Mouse (Mus musculus): ENCODE results near the gene Ptpn1. TPM values are rescaled to one million over a fixed set of nuclear protein-coding genes. Genes with fewer than 3 reads are reported as not detected.
A peak's percentile ranks its signal among the peaks of the same experiment; 100 is the strongest.

The Ptpn1 gene
- polyA plus RNA-seq, 1 experiment, result 59.4 TPM

- TF ChIP-seq CTCF (IDR thresholded peaks at IDR 0.05; ENCODE audit: borderline replicate concordance, insufficient read depth, low read length), result no peak
- Histone ChIP-seq H3K4me1 (ENCODE audit: control insufficient read depth, insufficient read depth, low read length) (no peaks in the 10 kb centered on the region), H3K27ac (ENCODE audit: insufficient read depth, low read length) (no peak overlapping the region), H3K4me3 (ENCODE audit: insufficient read depth, low read length) (no peak overlapping the region)
These were observed 46.4 kb downstream of the Ptpn1 start for GRCm38 (mm10) chr2:167978271-167978670.

- TF ChIP-seq POLR2A (IDR thresholded peaks at IDR 0.05; ENCODE audit: low read depth, low read length) (no peak), CTCF (IDR thresholded peaks at IDR 0.05; ENCODE audit: borderline replicate concordance, insufficient read depth, low read length) (no peak)
- Histone ChIP-seq H3K4me3 (ENCODE audit: insufficient read depth, low read length) (no peak overlapping the region), H3K27ac (ENCODE audit: insufficient read depth, low read length) (no peak overlapping the region), H3K4me1 (ENCODE audit: control insufficient read depth, insufficient read depth, low read length) (no peaks in the 10 kb centered on the region)
These were observed 48.5 kb downstream of the Ptpn1 start for GRCm38 (mm10) chr2:167980391-167980790.

DNA sequence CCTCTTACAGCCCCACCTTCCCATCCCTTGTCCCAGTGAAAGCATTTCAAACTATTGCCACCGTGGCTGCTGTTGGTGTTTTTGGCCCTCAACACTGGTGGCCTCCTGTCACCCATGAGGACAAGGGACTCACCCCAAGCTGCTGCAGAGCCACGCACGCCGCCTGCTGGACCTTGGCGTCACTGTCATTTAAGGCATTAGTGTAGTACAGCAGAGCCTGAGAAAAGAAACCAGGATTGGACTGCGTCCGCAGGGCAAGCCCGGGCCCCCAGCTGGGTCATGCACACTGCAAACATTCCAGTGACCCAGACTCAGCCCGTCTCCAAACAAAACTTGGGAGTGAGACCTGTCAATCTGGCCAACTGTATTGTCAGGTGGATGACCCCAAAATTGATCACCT lies 50.8 kb downstream of the Ptpn1 start:
- Histone ChIP-seq H3K27ac (ENCODE audit: insufficient read depth, low read length) (no peak overlapping the region), H3K4me1 (ENCODE audit: control insufficient read depth, insufficient read depth, low read length) (no peaks in the 10 kb centered on the region), H3K4me3 (ENCODE audit: insufficient read depth, low read length) (no peak overlapping the region)
- peak; percentile 51; the same call in 1 of the 2 replicates for TF ChIP-seq CTCF (IDR thresholded peaks at IDR 0.05; ENCODE audit: borderline replicate concordance, insufficient read depth, low read length)
- no peak for TF ChIP-seq POLR2A (IDR thresholded peaks at IDR 0.05; ENCODE audit: low read depth, low read length)

DNA sequence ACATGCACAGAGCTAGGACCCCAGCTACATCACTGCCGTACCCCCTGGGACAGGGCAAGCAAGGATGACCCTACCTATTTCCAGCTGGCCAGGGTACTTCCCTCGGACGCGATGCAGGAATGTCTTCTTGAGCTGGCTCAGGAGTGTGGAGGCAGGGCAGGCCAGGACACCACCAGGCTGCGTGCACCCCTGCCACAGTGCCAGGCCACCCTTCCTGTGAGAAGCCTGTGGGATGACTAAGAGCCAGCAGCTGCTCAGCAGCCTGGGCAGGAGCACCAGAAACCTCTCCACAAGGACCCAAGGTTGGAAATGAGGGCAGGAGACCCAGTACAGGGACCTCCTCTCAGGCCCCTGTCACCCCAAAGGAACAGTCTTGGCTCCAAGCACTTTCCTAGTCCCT lies 52.5 kb downstream of the Ptpn1 start:
- Histone ChIP-seq H3K4me3 (ENCODE audit: insufficient read depth, low read length) (no peak overlapping the region), H3K4me1 (ENCODE audit: control insufficient read depth, insufficient read depth, low read length) (no peaks in the 10 kb centered on the region), H3K27ac (ENCODE audit: insufficient read depth, low read length) (no peak overlapping the region)
- no peak for TF ChIP-seq CTCF (IDR thresholded peaks at IDR 0.05; ENCODE audit: borderline replicate concordance, insufficient read depth, low read length)
- TF ChIP-seq POLR2A (IDR thresholded peaks at IDR 0.05; ENCODE audit: low read depth, low read length), result no peak

GRCm38 (mm10) chr2:167984946-167985345 lies 53.1 kb downstream of the Ptpn1 start:
- TF ChIP-seq POLR2A (IDR thresholded peaks at IDR 0.05; ENCODE audit: low read depth, low read length), result no peak
- TF ChIP-seq CTCF (IDR thresholded peaks at IDR 0.05; ENCODE audit: borderline replicate concordance, insufficient read depth, low read length), result peak; percentile 13; the same call in 1 of the 2 replicates
- no peaks in the 10 kb centered on the region for H3K4me1 ChIP-seq (ENCODE audit: control insufficient read depth, insufficient read depth, low read length)
- H3K27ac ChIP-seq (ENCODE audit: insufficient read depth, low read length), result no peak overlapping the region
- H3K4me3 ChIP-seq (ENCODE audit: insufficient read depth, low read length), result no peak overlapping the region

- H3K27ac ChIP-seq (ENCODE audit: insufficient read depth, low read length), result no peak overlapping the region
- H3K4me3 ChIP-seq (ENCODE audit: insufficient read depth, low read length), result no peak overlapping the region
- TF ChIP-seq POLR2A (IDR thresholded peaks at IDR 0.05; ENCODE audit: low read depth, low read length) (no peak), CTCF (IDR thresholded peaks at IDR 0.05; ENCODE audit: borderline replicate concordance, insufficient read depth, low read length) (peak; percentile 82)
- H3K4me1 ChIP-seq (ENCODE audit: control insufficient read depth, insufficient read depth, low read length), result no peaks in the 10 kb centered on the region
These were observed 54.9 kb downstream of the Ptpn1 start for GRCm38 (mm10) chr2:167986762-167987161.

DNA sequence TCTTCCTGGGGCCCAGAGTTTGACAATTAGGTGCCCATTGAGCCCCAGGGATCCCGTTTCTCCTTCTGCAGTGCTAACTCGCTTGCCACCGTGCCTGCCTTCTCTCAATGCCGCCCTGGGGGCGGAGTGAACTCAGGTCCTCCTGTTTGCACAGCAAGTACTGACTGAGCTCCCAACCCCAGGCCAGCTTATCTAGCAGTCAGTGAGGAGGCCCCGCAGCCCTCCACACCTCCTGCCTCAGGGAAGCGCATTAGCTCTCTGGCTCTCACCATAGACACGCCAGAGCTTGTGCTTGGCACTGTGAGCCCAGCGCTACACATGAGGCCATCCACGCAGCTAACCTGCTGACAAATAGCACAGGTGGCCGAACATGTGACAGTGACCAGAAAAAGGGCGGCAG lies 55.8 kb downstream of the Ptpn1 start:
- no peak overlapping the region for H3K27ac ChIP-seq (ENCODE audit: insufficient read depth, low read length)
- no peaks in the 10 kb centered on the region for H3K4me1 ChIP-seq (ENCODE audit: control insufficient read depth, insufficient read depth, low read length)
- no peak for TF ChIP-seq CTCF (IDR thresholded peaks at IDR 0.05; ENCODE audit: borderline replicate concordance, insufficient read depth, low read length)
- no peak for TF ChIP-seq POLR2A (IDR thresholded peaks at IDR 0.05; ENCODE audit: low read depth, low read length)
- no peak overlapping the region for H3K4me3 ChIP-seq (ENCODE audit: insufficient read depth, low read length)

- no peak overlapping the region for H3K27ac ChIP-seq (ENCODE audit: insufficient read depth, low read length)
- TF ChIP-seq POLR2A (IDR thresholded peaks at IDR 0.05; ENCODE audit: low read depth, low read length), result no peak
- no peak for TF ChIP-seq CTCF (IDR thresholded peaks at IDR 0.05; ENCODE audit: borderline replicate concordance, insufficient read depth, low read length)
These were observed 57.5 kb downstream of the Ptpn1 start for GRCm38 (mm10) chr2:167989310-167989709.

DNA sequence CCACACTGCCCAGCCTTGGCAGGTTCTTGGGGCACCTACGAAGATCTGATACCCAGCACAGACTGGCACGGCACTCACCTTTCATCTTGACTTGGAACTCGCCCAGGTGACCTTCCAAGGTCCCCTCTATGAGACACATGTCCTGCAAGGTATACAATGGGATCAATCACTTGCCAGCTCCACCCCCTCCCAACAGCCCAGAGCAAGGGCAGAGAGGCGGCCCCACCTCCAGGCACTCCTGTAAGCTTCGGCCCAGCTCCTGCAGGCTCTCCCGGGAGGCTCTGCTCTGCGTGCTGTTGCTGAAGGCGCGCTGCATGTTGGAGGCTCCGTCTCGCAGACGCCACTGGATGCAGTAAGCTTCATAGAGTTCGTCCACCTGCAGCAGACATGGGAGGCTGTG lies 61.4 kb downstream of the Ptpn1 start:
- no peak for TF ChIP-seq CTCF (IDR thresholded peaks at IDR 0.05; ENCODE audit: borderline replicate concordance, insufficient read depth, low read length)
- TF ChIP-seq POLR2A (IDR thresholded peaks at IDR 0.05; ENCODE audit: low read depth, low read length), result no peak
- Histone ChIP-seq H3K4me3 (ENCODE audit: insufficient read depth, low read length) (no peak overlapping the region), H3K4me1 (ENCODE audit: control insufficient read depth, insufficient read depth, low read length) (no peaks in the 10 kb centered on the region), H3K27ac (ENCODE audit: insufficient read depth, low read length) (no peak overlapping the region)

More at GRCm38 (mm10) chr2:167989310-167989709, 57.5 kb downstream of the Ptpn1 start:
- no peak overlapping the region for H3K4me3 ChIP-seq (ENCODE audit: insufficient read depth, low read length)
- H3K4me1 ChIP-seq (ENCODE audit: control insufficient read depth, insufficient read depth, low read length), result no peaks in the 10 kb centered on the region

GRCm38 (mm10) chr2:167995870-167996635 lies 64.2 kb downstream of the Ptpn1 start:
- Histone ChIP-seq H3K4me3 (ENCODE audit: insufficient read depth, low read length) (no peak overlapping the region), H3K27ac (ENCODE audit: insufficient read depth, low read length) (no peak overlapping the region), H3K4me1 (ENCODE audit: control insufficient read depth, insufficient read depth, low read length) (no peaks in the 10 kb centered on the region)
- TF ChIP-seq CTCF (IDR thresholded peaks at IDR 0.05; ENCODE audit: borderline replicate concordance, insufficient read depth, low read length) (no peak), POLR2A (IDR thresholded peaks at IDR 0.05; ENCODE audit: low read depth, low read length) (no peak)

All from embryonic fibroblast, embryonic 13.5 days (primary cell).